Mouse (Mus musculus) CH12F3 (cell line): ENCODE results near the gene Rasgrp3.
"Not testable (repeated sequence)": the region's sequence is repeated elsewhere in the genome, so short reads cannot be mapped to it uniquely, and the experiment has no call there.

ENCODE experiments used
- in situ Hi-C: fragments of 300-500 bp; cut with MboI; formaldehyde crosslinking; loops from 2 replicates; pipeline ENCODE4 v1.14.3; 2020; ENCODE audit warnings: low sequenced_read_pairs

Rasgrp3 gene

GRCm38 (mm10) chr17:75460621-75461020 lies 24.9 kb downstream of the Rasgrp3 start:
- in situ Hi-C loops, result no loop called here

GRCm38 (mm10) chr17:75461771-75462170 lies 26.1 kb downstream of the Rasgrp3 start:
- in situ Hi-C loops, result no loop called here

GRCm38 (mm10) chr17:75463223-75463622 lies 27.5 kb downstream of the Rasgrp3 start:
- in situ Hi-C loops, result not testable (repeated sequence)

- in situ Hi-C loops, result no loop called here
These were observed 27.9 kb downstream of the Rasgrp3 start for GRCm38 (mm10) chr17:75463645-75464044.

- in situ Hi-C loops, result no loop called here
These were observed 28.8 kb downstream of the Rasgrp3 start for GRCm38 (mm10) chr17:75464331-75464982.

GRCm38 (mm10) chr17:75464983-75465634 lies 29.4 kb downstream of the Rasgrp3 start:
- in situ Hi-C loops, result no loop called here

GRCm38 (mm10) chr17:75465635-75465997 lies 29.9 kb downstream of the Rasgrp3 start:
- in situ Hi-C loops, result no loop called here

GRCm38 (mm10) chr17:75466948-75467347 lies 31.3 kb downstream of the Rasgrp3 start:
- in situ Hi-C loops, result no loop called here

- in situ Hi-C loops, result no loop called here
These were observed 31.8 kb downstream of the Rasgrp3 start for GRCm38 (mm10) chr17:75467526-75467925.

- in situ Hi-C loops, result no loop called here
These were observed 32.9 kb downstream of the Rasgrp3 start for GRCm38 (mm10) chr17:75468479-75469114.

GRCm38 (mm10) chr17:75470325-75470724 lies 34.6 kb downstream of the Rasgrp3 start:
- in situ Hi-C loops, result no loop called here

GRCm38 (mm10) chr17:75470885-75471610 lies 35.4 kb downstream of the Rasgrp3 start:
- in situ Hi-C loops, result no loop called here

- in situ Hi-C loops, result no loop called here
These were observed 36.1 kb downstream of the Rasgrp3 start for GRCm38 (mm10) chr17:75471644-75472253.

GRCm38 (mm10) chr17:75472379-75472778 lies 36.7 kb downstream of the Rasgrp3 start:
- in situ Hi-C loops, result no loop called here

- in situ Hi-C loops, result no loop called here
These were observed 40.3 kb downstream of the Rasgrp3 start for GRCm38 (mm10) chr17:75475985-75476384.

GRCm38 (mm10) chr17:75476736-75477416 lies 41.2 kb downstream of the Rasgrp3 start:
- in situ Hi-C loops, result no loop called here

GRCm38 (mm10) chr17:75477655-75478054 lies 42.0 kb downstream of the Rasgrp3 start:
- in situ Hi-C loops, result no loop called here

GRCm38 (mm10) chr17:75478836-75479235 lies 43.1 kb downstream of the Rasgrp3 start:
- in situ Hi-C loops, result no loop called here

- in situ Hi-C loops, result no loop called here
These were observed 44.0 kb downstream of the Rasgrp3 start for GRCm38 (mm10) chr17:75479663-75480062.

- in situ Hi-C loops, result no loop called here
These were observed 44.7 kb downstream of the Rasgrp3 start for GRCm38 (mm10) chr17:75480379-75480778.
